Mouse (Mus musculus) intestine, embryonic 16.5 days (tissue): Measurements from ENCODE around the gene Unc93b1. TPM values are rescaled to one million over a fixed set of nuclear protein-coding genes. Genes with fewer than 3 reads are reported as not detected.

ENCODE experiments used
- ATAC-seq: fragments of 200-750 bp; cut with Nextera tagmentation; 2 replicates; pipeline ENCODE4 v1.8.0; 2017; ENCODE audit warnings: moderate TSS enrichment, moderate library complexity
- H3K27ac ChIP-seq: fragments of 300-500 bp; sonication (generic); 2 replicates; pipeline ENCODE4 v1.5.1; 2014; ENCODE audit warnings: mild to moderate bottlenecking, low read length
- H3K27me3 ChIP-seq: fragments of 300-500 bp; sonication (generic); replicated peaks from 2 replicates; pipeline ENCODE4 v1.6.1; 2014; ENCODE audit warnings: low read length, control low read depth, mixed read lengths; ENCODE audit not compliant: control insufficient read depth, insufficient read depth
- H3K36me3 ChIP-seq: fragments of 300-500 bp; sonication (generic); 2 replicates; pipeline ENCODE4 v1.6.1; 2014; ENCODE audit warnings: low read length, control low read depth; ENCODE audit not compliant: control insufficient read depth, insufficient read depth
- H3K4me1 ChIP-seq: fragments of 300-500 bp; sonication (generic); 2 replicates; pipeline ENCODE4 v1.6.1; 2014; ENCODE audit warnings: low read length, control low read depth, mixed read lengths; ENCODE audit not compliant: control insufficient read depth, insufficient read depth
- H3K4me2 ChIP-seq: fragments of 300-500 bp; sonication (generic); 2 replicates; pipeline ENCODE4 v1.6.1; 2014; ENCODE audit warnings: low read depth, low read length, control low read depth
- H3K4me3 ChIP-seq: fragments of 300-500 bp; sonication (generic); 2 replicates; pipeline ENCODE4 v1.5.1; 2014; ENCODE audit warnings: mild to moderate bottlenecking, low read length
- H3K9ac ChIP-seq: fragments of 300-500 bp; sonication (generic); 2 replicates; pipeline ENCODE4 v1.6.1; 2014; ENCODE audit warnings: low read depth, low read length
- H3K9me3 ChIP-seq: fragments of 300-500 bp; sonication (generic); 2 replicates; pipeline ENCODE4 v1.6.1; 2016; ENCODE audit warnings: low read length, control low read depth; ENCODE audit not compliant: control insufficient read depth
- WGBS: fragments of 180-500 bp; shearing (Covaris S2); extraction: QIAGEN DNeasy Blood & Tissue Kit; methylation state at CpG from one replicate; pipeline ENCODE4 v1.1.7; 2014; 5-methylcytosine and 5-hydroxymethylcytosine counted together
- polyA plus RNA-seq: library from polyadenylated mRNA; unstranded; fragments of >200 nt; fragmentation: Nextera tagmentation; extraction: Ambion mirVana; gene quantifications from 2 replicates; pipeline ENCODE4 v1.2.1, GENCODE M21; 2015

Gene Unc93b1
- polyA plus RNA-seq, 1 experiment from 2014 or later: 27.0 TPM

GRCm38 (mm10) chr19:3996747-3997146 is 61.8 kb downstream of the Unc93b1 start:
- Histone ChIP-seq H3K4me2 (no peak overlapping the region), H3K4me1 (peaks cover 20% of the 10 kb centered on the region), H3K9me3 (no peaks in the 10 kb centered on the region), H3K27me3 (no peaks in the 10 kb centered on the region), H3K9ac (no peak overlapping the region), H3K36me3 (no peaks in the 10 kb centered on the region), H3K27ac (no peak overlapping the region), H3K4me3 (no peak overlapping the region)
- no peak for ATAC-seq
- WGBS: 82% methylated on average over 8 of the region's 8 CpGs

DNA sequence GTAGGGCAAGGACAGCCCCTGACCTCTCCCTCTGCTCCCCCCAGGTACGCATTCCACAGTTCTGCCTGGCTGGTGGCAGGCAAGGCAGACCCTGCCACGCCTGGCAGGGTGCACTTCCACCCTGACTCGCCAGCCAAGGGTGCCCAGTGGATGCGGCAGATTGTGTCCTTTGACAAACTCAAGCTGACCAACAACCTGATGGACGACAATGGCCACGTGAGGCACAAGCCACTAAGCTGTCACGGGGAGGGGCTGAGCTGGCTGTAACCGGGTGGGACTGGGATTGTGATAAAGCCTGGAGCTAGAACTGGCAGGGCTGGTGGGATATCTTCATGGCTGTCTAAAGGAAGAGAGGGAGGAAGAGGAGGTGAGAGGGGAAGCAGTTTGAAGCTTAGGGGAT is 62.2 kb downstream of the Unc93b1 start:
- no peaks in the 10 kb centered on the region for H3K27me3 ChIP-seq

GRCm38 (mm10) chr19:3998335-3998734 is 63.3 kb downstream of the Unc93b1 start:
- WGBS: 76% methylated on average over 8 of the region's 8 CpGs
- H3K4me1 ChIP-seq: peaks cover 23% of the 10 kb centered on the region
- no peaks in the 10 kb centered on the region for H3K36me3 ChIP-seq
- no peak overlapping the region for H3K27ac ChIP-seq
- H3K27me3 ChIP-seq: no peaks in the 10 kb centered on the region
- H3K9me3 ChIP-seq: no peaks in the 10 kb centered on the region
- ATAC-seq: no peak
- no peak overlapping the region for H3K9ac ChIP-seq
- no peak overlapping the region for H3K4me2 ChIP-seq
- no peak overlapping the region for H3K4me3 ChIP-seq

More for the DNA sequence above, 62.2 kb downstream of the Unc93b1 start:
- peaks cover 25% of the 10 kb centered on the region for H3K4me1 ChIP-seq
- ATAC-seq: no peak
- H3K36me3 ChIP-seq: no peaks in the 10 kb centered on the region
- H3K9ac ChIP-seq: 0 out of 2 replicates have a peak overlapping the region, but pooled peaks have one; percentile 19
- no peaks in the 10 kb centered on the region for H3K9me3 ChIP-seq
- no peak overlapping the region for H3K4me2 ChIP-seq
- no peak overlapping the region for H3K4me3 ChIP-seq
- WGBS: 48% methylated on average over 8 of the region's 8 CpGs
- no peak overlapping the region for H3K27ac ChIP-seq

Other genes starting within 250 kb of the Unc93b1 start
- gene Lrp5, start 248.6 kb upstream of the Unc93b1 start, polyA plus RNA-seq: 4.2 and 4.4 TPM in 2 replicates
- 53.8 and 65.6 TPM in 2 replicates for gene 1810055G02Rik, start 226.9 kb upstream of the Unc93b1 start, polyA plus RNA-seq
- gene Kmt5b, start 167.8 kb upstream of the Unc93b1 start, polyA plus RNA-seq: 16.5 and 17.7 TPM in 2 replicates
- 57.8 and 67.5 TPM in 2 replicates for gene Chka, start 83.4 kb upstream of the Unc93b1 start, polyA plus RNA-seq
- gene Tcirg1, start 28.1 kb upstream of the Unc93b1 start, polyA plus RNA-seq: 73.3 and 84.5 TPM in 2 replicates
- gene Ndufs8, start 22.4 kb upstream of the Unc93b1 start, polyA plus RNA-seq: 412 and 424 TPM in 2 replicates
- 4.2 TPM in 2 replicates for gene Aldh3b1, start 5.4 kb upstream of the Unc93b1 start, polyA plus RNA-seq
- not detected in 2 replicates for gene Aldh3b3, start 23.5 kb downstream of the Unc93b1 start, polyA plus RNA-seq
- 0.61 and 1.2 TPM in 2 replicates for gene Aldh3b2, start 37.1 kb downstream of the Unc93b1 start, polyA plus RNA-seq
- gene Acy3, start 51.4 kb downstream of the Unc93b1 start, polyA plus RNA-seq: 16.9 and 20.1 TPM in 2 replicates
- 0.73 and 0.83 TPM in 2 replicates for gene Tbx10, start 57.6 kb downstream of the Unc93b1 start, polyA plus RNA-seq
- 40.9 and 41.0 TPM in 2 replicates for gene Nudt8, start 65.4 kb downstream of the Unc93b1 start, polyA plus RNA-seq
- 2.0 and 2.4 TPM in 2 replicates for gene Gm49405, start 65.4 kb downstream of the Unc93b1 start, polyA plus RNA-seq
- 2.4 and 3.4 TPM in 2 replicates for gene Doc2g, start 68.1 kb downstream of the Unc93b1 start, polyA plus RNA-seq
- gene Ndufv1, start 77.6 kb downstream of the Unc93b1 start, polyA plus RNA-seq: 299 and 309 TPM in 2 replicates
- 1,107 and 1,114 TPM in 2 replicates for gene Gstp1, start 102.8 kb downstream of the Unc93b1 start, polyA plus RNA-seq
- 33.6 and 65.0 TPM in 2 replicates for gene Gstp2, start 110.8 kb downstream of the Unc93b1 start, polyA plus RNA-seq
- 15.1 and 18.1 TPM in 2 replicates for gene Gstp3, start 124.4 kb downstream of the Unc93b1 start, polyA plus RNA-seq
- 2.1 and 3.1 TPM in 2 replicates for gene Cabp2, start 146.4 kb downstream of the Unc93b1 start, polyA plus RNA-seq
- gene Cdk2ap2, start 162.0 kb downstream of the Unc93b1 start, polyA plus RNA-seq: 159 TPM in 2 replicates
- 17.5 and 19.7 TPM in 2 replicates for gene Pitpnm1, start 164.8 kb downstream of the Unc93b1 start, polyA plus RNA-seq
- 78.4 and 81.2 TPM in 2 replicates for gene Aip, start 190.7 kb downstream of the Unc93b1 start, polyA plus RNA-seq
- 0.04 TPM in 1 of 2 replicates, not detected in the other for gene Gpr152, start 204.6 kb downstream of the Unc93b1 start, polyA plus RNA-seq
- 0.11 and 0.20 TPM in 2 replicates for gene Cabp4, start 208.8 kb downstream of the Unc93b1 start, polyA plus RNA-seq
- gene Coro1b, start 213.4 kb downstream of the Unc93b1 start, polyA plus RNA-seq: 264 and 288 TPM in 2 replicates
- gene Ptprcap, start 218.4 kb downstream of the Unc93b1 start, polyA plus RNA-seq: 5.8 and 6.7 TPM in 2 replicates
- gene Rps6kb2, start 228.2 kb downstream of the Unc93b1 start, polyA plus RNA-seq: 43.9 and 49.7 TPM in 2 replicates
- gene Carns1, start 240.3 kb downstream of the Unc93b1 start, polyA plus RNA-seq: 1.3 and 1.4 TPM in 2 replicates